Mouse (Mus musculus): Measurements from ENCODE around the gene Psd.

GRCm38 (mm10) chr19:46286926-46287325 lies 40.0 kb downstream of the Psd start:
- TF ChIP-seq TAL1 (IDR thresholded peaks at IDR 0.05; ENCODE audit: low read length) = no peak
- TF ChIP-seq GATA1 (IDR thresholded peaks at IDR 0.05; ENCODE audit: low read length) = no peak

Measured in erythroblast, embryonic 14.5 days (primary cell).